Mouse (Mus musculus) liver, embryonic 12.5 days (tissue): ENCODE data around the gene D630039A03Rik. TPM values are rescaled to one million over a fixed set of nuclear protein-coding genes. Genes with fewer than 3 reads are reported as not detected.

Experiments used
- ATAC-seq: fragments of 200-750 bp; cut with Nextera tagmentation; 2 replicates; pipeline ENCODE4 v1.8.0; 2017; ENCODE audit warnings: moderate number of reproducible peaks, mild to moderate bottlenecking, moderate library complexity
- H3K27ac ChIP-seq: fragments of 300-500 bp; sonication (generic); 2 replicates; pipeline ENCODE4 v1.5.1; 2016; ENCODE audit warnings: mild to moderate bottlenecking
- H3K27me3 ChIP-seq: fragments of 300-500 bp; sonication (generic); replicated peaks from 2 replicates; pipeline ENCODE4 v1.6.1; 2016; ENCODE audit warnings: mild to moderate bottlenecking, moderate library complexity
- H3K36me3 ChIP-seq: fragments of 300-500 bp; sonication (generic); 2 replicates; pipeline ENCODE4 v1.6.1; 2016; ENCODE audit warnings: mild to moderate bottlenecking, moderate library complexity
- H3K4me1 ChIP-seq: fragments of 300-500 bp; sonication (generic); 2 replicates; pipeline ENCODE4 v1.6.1; 2016
- H3K4me2 ChIP-seq: fragments of 300-500 bp; sonication (generic); 2 replicates; pipeline ENCODE4 v1.6.1; 2016; ENCODE audit warnings: mild to moderate bottlenecking, moderate library complexity
- H3K4me3 ChIP-seq: fragments of 300-500 bp; sonication (generic); 2 replicates; pipeline ENCODE4 v1.5.1; 2016; ENCODE audit warnings: mild to moderate bottlenecking, moderate library complexity
- H3K9ac ChIP-seq: fragments of 300-500 bp; sonication (generic); 2 replicates; pipeline ENCODE4 v1.6.1; 2016; ENCODE audit warnings: mild to moderate bottlenecking, moderate library complexity
- H3K9me3 ChIP-seq: fragments of 300-500 bp; sonication (generic); replicated peaks from 2 replicates; pipeline ENCODE4 v1.6.1; 2016; ENCODE audit warnings: mild to moderate bottlenecking, moderate library complexity
- WGBS: fragments of 180-500 bp; shearing (Covaris S2); methylation state at CpG from one replicate; pipeline ENCODE4 v1.1.7; 2016; ENCODE audit not compliant: insufficient replicate concordance; 5-methylcytosine and 5-hydroxymethylcytosine counted together
- polyA plus RNA-seq: library from polyadenylated mRNA; unstranded; fragments of >200 nt; fragmentation: Nextera tagmentation; extraction: Ambion mirVana; gene quantifications from 2 replicates; pipeline ENCODE4 v1.2.1, GENCODE M21; 2016

The D630039A03Rik gene
- polyA plus RNA-seq, result 0.39 and 0.51 TPM in 2 replicates

- Histone ChIP-seq H3K4me3 (peak within 1 kb of the TSS; percentile 20), H3K27me3 (peaks cover 21% of the 10 kb centered on the region), H3K36me3 (no peaks in the 10 kb centered on the region), H3K4me1 (peaks cover 6% of the 10 kb centered on the region; the same call in 1 of the 2 replicates), H3K9me3 (no peaks in the 10 kb centered on the region), H3K4me2 (peak within 1 kb of the TSS; percentile 48), H3K27ac (no peak within 1 kb of the TSS), H3K9ac (no peak within 1 kb of the TSS)
- 17% methylated on average over 9 of the region's 9 CpGs for WGBS
- no peak for ATAC-seq
These were observed at the start of gene D630039A03Rik for GRCm38 (mm10) chr4:57916201-57916661. Gene D630039A03Rik (minus strand): TSS chr4:57916297.

GRCm38 (mm10) chr4:57965516-57965915 lies 49.4 kb upstream of the D630039A03Rik start:
- H3K4me3 ChIP-seq, result no peak overlapping the region
- no peak overlapping the region for H3K27ac ChIP-seq
- H3K36me3 ChIP-seq, result no peaks in the 10 kb centered on the region
- no peak overlapping the region for H3K9ac ChIP-seq
- H3K4me1 ChIP-seq, result no peaks in the 10 kb centered on the region
- H3K27me3 ChIP-seq, result no peaks in the 10 kb centered on the region
- no peaks in the 10 kb centered on the region for H3K9me3 ChIP-seq
- ATAC-seq, result no peak
- WGBS, result 82% methylated on average over 4 of the region's 4 CpGs
- no peak overlapping the region for H3K4me2 ChIP-seq

- no peak overlapping the region for H3K4me3 ChIP-seq
- H3K9me3 ChIP-seq, result no peaks in the 10 kb centered on the region
- 39% methylated on average over 1 of the region's 1 CpGs for WGBS
- H3K4me1 ChIP-seq, result 0 out of 2 replicates have a peak, but pooled peaks cover under 1% of the 10 kb centered on the region
- no peaks in the 10 kb centered on the region for H3K27me3 ChIP-seq
- H3K9ac ChIP-seq, result no peak overlapping the region
- no peak overlapping the region for H3K27ac ChIP-seq
- no peaks in the 10 kb centered on the region for H3K36me3 ChIP-seq
- ATAC-seq, result no peak
- H3K4me2 ChIP-seq, result no peak overlapping the region
These were observed 48.0 kb upstream of the D630039A03Rik start for GRCm38 (mm10) chr4:57964143-57964542.

GRCm38 (mm10) chr4:57959056-57959455 lies 43.0 kb upstream of the D630039A03Rik start:
- Histone ChIP-seq H3K27ac (no peak overlapping the region), H3K4me3 (no peak overlapping the region), H3K36me3 (peaks cover 5% of the 10 kb centered on the region; the same call in 1 of the 2 replicates), H3K9ac (no peak overlapping the region), H3K27me3 (no peaks in the 10 kb centered on the region), H3K9me3 (no peaks in the 10 kb centered on the region), H3K4me2 (no peak overlapping the region), H3K4me1 (peaks cover 33% of the 10 kb centered on the region)
- ATAC-seq, result no peak
- 63% methylated on average over 8 of the region's 8 CpGs for WGBS

- Histone ChIP-seq H3K4me2 (peak overlapping the region; percentile 87; the same call in 1 of the 2 replicates), H3K27ac (no peak overlapping the region), H3K27me3 (no peaks in the 10 kb centered on the region), H3K4me3 (no peak overlapping the region), H3K9me3 (no peaks in the 10 kb centered on the region), H3K36me3 (peaks cover 14% of the 10 kb centered on the region), H3K9ac (no peak overlapping the region), H3K4me1 (peaks cover 42% of the 10 kb centered on the region)
- no peak for ATAC-seq
- 77% methylated on average over 9 of the region's 9 CpGs for WGBS
These were observed 42.0 kb upstream of the D630039A03Rik start for GRCm38 (mm10) chr4:57958098-57958497.

GRCm38 (mm10) chr4:57957200-57958085 lies 41.3 kb upstream of the D630039A03Rik start:
- Histone ChIP-seq H3K36me3 (peaks cover 16% of the 10 kb centered on the region), H3K27me3 (no peaks in the 10 kb centered on the region), H3K4me1 (peaks cover 45% of the 10 kb centered on the region), H3K4me2 (peak overlapping the region; percentile 87), H3K27ac (peak overlapping the region; percentile 98), H3K9ac (peak overlapping the region; percentile 73), H3K4me3 (peak overlapping the region; percentile 79), H3K9me3 (no peaks in the 10 kb centered on the region)
- no peak for ATAC-seq
- 44% methylated on average over 11 of the region's 11 CpGs for WGBS

GRCm38 (mm10) chr4:57956029-57956960 lies 40.2 kb upstream of the D630039A03Rik start, which contains the start of gene Txn1:
Gene Txn1 (minus strand): TSS chr4:57956411.
- Histone ChIP-seq H3K4me2 (peak within 1 kb of the TSS; percentile 87), H3K4me3 (peak within 1 kb of the TSS; percentile 79), H3K9ac (peak within 1 kb of the TSS; percentile 85), H3K27ac (peak within 1 kb of the TSS; percentile 98), H3K9me3 (peaks cover 1% of the 10 kb centered on the region; the same call in 1 of the 2 replicates), H3K36me3 (peaks cover 28% of the 10 kb centered on the region), H3K27me3 (no peaks in the 10 kb centered on the region), H3K4me1 (peaks cover 53% of the 10 kb centered on the region)
- ATAC-seq, result peak; percentile 95
- WGBS, result under 1% methylated on average over 71 of the region's 71 CpGs

- Histone ChIP-seq H3K27me3 (no peaks in the 10 kb centered on the region), H3K4me3 (peak overlapping the region; percentile 79), H3K9ac (peak overlapping the region; percentile 85), H3K9me3 (peaks cover 4% of the 10 kb centered on the region; the same call in 1 of the 2 replicates), H3K36me3 (peaks cover 35% of the 10 kb centered on the region), H3K4me2 (peak overlapping the region; percentile 87), H3K4me1 (peaks cover 55% of the 10 kb centered on the region), H3K27ac (peak overlapping the region; percentile 98)
- WGBS, result under 1% methylated on average over 23 of the region's 25 CpGs
- peak; percentile 27 for ATAC-seq
These were observed 39.5 kb upstream of the D630039A03Rik start for GRCm38 (mm10) chr4:57955544-57955958.

- H3K27ac ChIP-seq, result peak overlapping the region; percentile 98
These were observed 38.9 kb upstream of the D630039A03Rik start for GRCm38 (mm10) chr4:57954991-57955390.

GRCm38 (mm10) chr4:57954580-57954979 lies 38.5 kb upstream of the D630039A03Rik start:
- WGBS, result 73% methylated on average over 6 of the region's 6 CpGs
- peak overlapping the region; percentile 87 for H3K4me2 ChIP-seq

More at GRCm38 (mm10) chr4:57954991-57955390, 38.9 kb upstream of the D630039A03Rik start:
- peaks cover 4% of the 10 kb centered on the region; the same call in 1 of the 2 replicates for H3K9me3 ChIP-seq
- H3K27me3 ChIP-seq, result no peaks in the 10 kb centered on the region
- H3K36me3 ChIP-seq, result peaks cover 41% of the 10 kb centered on the region
- peak overlapping the region; percentile 79 for H3K4me3 ChIP-seq
- H3K9ac ChIP-seq, result peak overlapping the region; percentile 85
- H3K4me2 ChIP-seq, result peak overlapping the region; percentile 87
- ATAC-seq, result no peak
- H3K4me1 ChIP-seq, result peaks cover 57% of the 10 kb centered on the region
- 63% methylated on average over 8 of the region's 8 CpGs for WGBS

GRCm38 (mm10) chr4:57953796-57954195 lies 37.7 kb upstream of the D630039A03Rik start:
- WGBS, result 89% methylated on average over 7 of the region's 7 CpGs
- H3K36me3 ChIP-seq, result peaks cover 53% of the 10 kb centered on the region

More at GRCm38 (mm10) chr4:57954580-57954979, 38.5 kb upstream of the D630039A03Rik start:
- Histone ChIP-seq H3K9ac (peak overlapping the region; percentile 85; the same call in 1 of the 2 replicates), H3K4me1 (peaks cover 57% of the 10 kb centered on the region), H3K27me3 (no peaks in the 10 kb centered on the region), H3K36me3 (peaks cover 45% of the 10 kb centered on the region), H3K27ac (no peak overlapping the region), H3K4me3 (peak overlapping the region; percentile 79), H3K9me3 (peaks cover 4% of the 10 kb centered on the region; the same call in 1 of the 2 replicates)
- ATAC-seq, result no peak

More at GRCm38 (mm10) chr4:57953796-57954195, 37.7 kb upstream of the D630039A03Rik start:
- Histone ChIP-seq H3K4me2 (peak overlapping the region; percentile 87), H3K9ac (no peak overlapping the region), H3K9me3 (peaks cover 4% of the 10 kb centered on the region; the same call in 1 of the 2 replicates), H3K27ac (no peak overlapping the region), H3K4me3 (no peak overlapping the region), H3K27me3 (no peaks in the 10 kb centered on the region), H3K4me1 (peaks cover 53% of the 10 kb centered on the region)
- no peak for ATAC-seq
